Mouse (Mus musculus) heart, adult 2 months (tissue): ENCODE data around the gene Crat.

Experiments used
- CTCF ChIP-seq: fragments of 200-600 bp; IDR thresholded peaks from 2 replicates; pipeline ENCODE4 v1.8.1; 2022; ENCODE audit warnings: antibody characterized with exemption, mild to moderate bottlenecking, moderate library complexity
- POLR2A ChIP-seq: fragments of 200-500 bp; IDR thresholded peaks from 2 replicates; pipeline ENCODE4 v1.6.1; 2011; ENCODE audit warnings: mild to moderate bottlenecking, low read depth, low read length, control low read depth; ENCODE audit not compliant: insufficient read depth

DNA sequence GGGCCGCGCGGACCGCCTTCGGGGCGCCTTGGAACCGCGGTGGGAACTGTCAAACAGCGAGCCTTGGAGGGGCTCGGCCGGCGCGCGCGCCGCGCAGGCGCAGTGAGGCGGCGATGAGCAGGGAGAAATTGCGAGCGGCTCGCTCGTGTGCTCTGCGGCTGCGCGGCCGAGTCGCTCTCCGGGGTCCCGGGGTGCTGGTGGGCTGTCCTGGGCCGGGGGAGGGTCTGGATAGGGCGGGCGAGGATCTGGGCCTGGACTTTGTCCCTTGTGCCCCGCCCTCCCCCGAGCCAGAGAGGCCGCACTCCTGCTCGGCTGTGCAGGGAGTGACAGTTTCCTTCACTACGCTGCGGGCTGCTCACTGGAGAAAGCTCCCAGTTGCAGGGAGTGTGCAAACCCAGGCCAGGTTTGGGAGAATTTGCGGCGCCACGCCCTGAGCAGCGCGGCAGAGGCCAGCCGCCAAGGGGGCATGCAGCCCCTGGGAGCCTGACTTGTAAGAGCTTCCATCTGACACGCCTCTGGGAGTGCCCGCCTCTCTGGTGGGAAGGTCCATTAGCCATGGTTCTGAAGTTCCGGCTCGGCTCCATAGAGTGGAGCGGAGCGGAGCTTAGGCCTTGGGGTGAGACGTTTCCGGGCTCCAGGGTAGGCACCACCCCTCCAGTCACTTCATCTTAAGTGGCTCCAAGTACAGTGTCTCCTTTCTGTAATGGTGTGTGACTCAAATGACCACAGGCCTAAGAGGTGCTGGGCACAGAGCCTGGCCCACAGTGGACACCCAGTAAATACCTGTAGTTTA lies 22.8 kb downstream of the Crat start:
- no peak for TF ChIP-seq CTCF
- no peak for TF ChIP-seq POLR2A
